Mouse (Mus musculus) frontal cortex, postnatal 14 days (tissue): ENCODE results near the gene Arid1b.

ENCODE experiments used
- DNase-seq, 2 experiments: peaks; one replicate each; pipeline ENCODE4 v3.0.0; 2022; ENCODE audit warnings: low spot score in 2 of 2

Gene Arid1b

DNA sequence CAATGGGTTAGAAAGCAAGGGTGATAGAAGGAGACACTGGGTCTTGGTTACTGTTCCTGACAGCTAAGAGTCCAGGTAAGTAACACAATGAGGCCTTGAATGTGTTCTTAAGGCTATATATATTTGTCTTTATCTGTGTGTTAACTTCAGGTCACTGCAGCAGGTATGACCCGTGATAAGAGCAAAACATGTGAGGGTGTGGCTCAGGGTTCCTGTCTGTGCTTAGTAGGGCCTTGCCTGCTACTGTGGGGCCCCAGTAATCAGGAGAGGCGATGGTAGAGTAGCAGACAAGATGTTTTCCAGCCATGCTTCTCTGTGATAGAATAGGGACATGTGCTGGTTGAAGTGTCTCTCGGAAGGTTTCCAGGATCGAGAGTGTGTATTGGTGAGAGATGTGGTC is 118.0 kb downstream of the Arid1b start:
- no peak for DNase-seq

DNA sequence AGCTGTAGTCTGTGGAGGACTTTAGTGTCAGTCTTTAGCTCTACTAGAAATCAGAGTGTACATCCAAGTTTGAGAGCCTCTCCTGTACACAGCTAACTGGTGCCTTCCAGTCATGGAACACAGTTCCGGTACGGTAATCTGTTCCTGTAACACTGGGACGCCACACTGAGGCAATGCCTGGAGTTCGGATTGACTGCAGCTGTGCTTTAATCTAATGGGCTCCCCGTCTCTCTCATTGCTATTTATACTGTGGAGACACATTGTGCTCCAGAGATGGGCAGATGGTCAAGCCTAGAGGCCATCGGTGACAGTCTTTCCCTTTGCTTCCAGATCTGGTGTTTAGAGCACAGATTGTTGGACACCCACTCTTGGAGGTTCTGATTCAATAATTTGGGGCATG is 121.8 kb downstream of the Arid1b start:
- DNase-seq = no peak

DNA sequence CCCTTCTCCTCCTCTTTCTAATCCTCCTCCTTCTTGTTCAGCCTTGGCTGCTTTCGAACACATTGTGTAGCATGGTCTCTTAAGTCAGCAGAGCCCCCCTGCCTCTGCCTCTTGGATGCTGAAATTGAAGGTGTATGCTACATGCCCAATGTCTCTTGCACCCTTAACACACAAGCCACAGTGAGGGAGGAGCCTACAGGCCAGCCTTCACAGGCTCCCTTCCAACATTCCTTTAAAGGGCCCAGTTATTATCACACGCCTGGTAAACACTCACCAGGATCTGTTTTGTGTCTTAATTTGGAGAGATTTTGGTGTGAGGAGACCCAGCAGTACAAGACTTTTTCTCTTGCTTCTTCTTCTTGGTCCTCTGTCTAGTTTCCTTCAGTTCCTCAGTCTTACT is 122.9 kb downstream of the Arid1b start:
- DNase-seq = no peak

DNA sequence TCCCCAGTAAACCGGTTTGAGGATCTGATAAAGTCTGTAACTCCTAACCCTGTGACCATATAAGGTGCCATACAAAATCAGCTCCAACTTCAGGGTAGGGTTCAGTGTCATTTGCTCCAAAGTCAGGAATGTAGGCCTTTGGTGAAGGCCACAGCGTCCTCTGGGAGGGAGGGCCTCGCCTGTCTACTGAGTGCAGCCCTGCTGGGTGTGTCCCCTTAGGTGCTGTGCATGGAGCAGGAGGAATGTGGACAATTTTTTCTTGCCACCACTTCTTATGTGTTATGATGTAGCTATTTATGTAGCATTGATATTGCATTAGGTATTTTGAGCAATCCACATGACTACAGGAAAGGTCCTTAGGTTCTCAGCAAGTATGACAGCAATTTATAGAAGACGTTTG is 124.0 kb downstream of the Arid1b start:
- DNase-seq = no peak

DNA sequence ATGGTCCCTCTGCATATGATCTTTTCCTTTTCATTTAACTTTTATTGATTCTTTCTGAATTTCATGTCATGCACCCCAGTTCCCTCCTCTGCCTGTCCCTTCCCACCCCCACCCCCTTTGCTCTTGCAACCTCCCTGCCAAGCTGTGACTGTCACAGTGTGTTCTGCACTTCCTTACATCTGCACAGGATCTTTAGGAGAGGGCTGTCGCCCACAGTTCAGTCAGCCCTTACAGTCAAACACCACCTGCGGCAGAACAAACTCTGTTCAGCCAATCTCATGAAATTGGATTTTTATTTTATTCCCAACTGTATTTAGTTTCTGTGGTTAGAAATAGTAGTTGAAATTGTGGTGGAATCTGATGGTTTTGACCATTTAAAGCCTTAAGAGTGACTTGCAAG is 130.5 kb downstream of the Arid1b start:
- DNase-seq = no peak

DNA sequence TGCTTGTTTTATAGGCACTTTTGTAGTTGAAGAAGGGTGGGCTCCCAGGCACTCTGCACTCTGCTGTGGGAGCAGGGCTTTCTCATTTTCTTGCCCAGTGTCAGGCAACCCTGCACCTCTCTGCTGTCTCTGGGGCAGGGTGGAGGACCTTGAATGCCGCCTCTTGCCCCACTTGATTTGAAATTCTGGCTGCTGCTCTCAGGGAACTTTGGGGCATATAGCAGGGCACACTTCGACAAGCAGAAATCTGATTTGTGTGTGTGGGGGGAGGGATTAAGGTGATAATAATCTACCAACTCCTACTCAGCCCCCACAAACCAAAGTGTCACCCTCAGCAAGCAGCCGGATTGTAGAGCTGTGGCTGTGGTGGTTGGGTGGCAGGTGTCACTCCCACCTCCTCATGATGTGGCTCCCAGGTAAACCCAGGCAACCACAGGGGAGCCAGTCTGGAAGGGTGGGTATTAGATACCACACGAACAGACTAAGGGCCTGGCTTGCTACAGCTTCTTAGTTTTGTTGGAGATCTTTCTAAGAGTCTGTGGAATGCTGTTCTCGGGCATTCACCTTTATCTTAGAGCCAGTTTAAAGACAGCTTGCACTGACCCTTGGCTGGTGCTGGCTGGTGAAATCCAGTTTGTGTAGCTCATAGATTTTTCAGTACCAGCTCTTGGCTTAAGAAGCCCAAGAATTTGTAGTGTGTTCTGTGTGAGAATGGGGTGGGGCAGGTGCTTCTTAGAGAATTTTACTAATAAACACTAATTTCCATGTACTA is 131.1 kb downstream of the Arid1b start:
- no peak for DNase-seq

DNA sequence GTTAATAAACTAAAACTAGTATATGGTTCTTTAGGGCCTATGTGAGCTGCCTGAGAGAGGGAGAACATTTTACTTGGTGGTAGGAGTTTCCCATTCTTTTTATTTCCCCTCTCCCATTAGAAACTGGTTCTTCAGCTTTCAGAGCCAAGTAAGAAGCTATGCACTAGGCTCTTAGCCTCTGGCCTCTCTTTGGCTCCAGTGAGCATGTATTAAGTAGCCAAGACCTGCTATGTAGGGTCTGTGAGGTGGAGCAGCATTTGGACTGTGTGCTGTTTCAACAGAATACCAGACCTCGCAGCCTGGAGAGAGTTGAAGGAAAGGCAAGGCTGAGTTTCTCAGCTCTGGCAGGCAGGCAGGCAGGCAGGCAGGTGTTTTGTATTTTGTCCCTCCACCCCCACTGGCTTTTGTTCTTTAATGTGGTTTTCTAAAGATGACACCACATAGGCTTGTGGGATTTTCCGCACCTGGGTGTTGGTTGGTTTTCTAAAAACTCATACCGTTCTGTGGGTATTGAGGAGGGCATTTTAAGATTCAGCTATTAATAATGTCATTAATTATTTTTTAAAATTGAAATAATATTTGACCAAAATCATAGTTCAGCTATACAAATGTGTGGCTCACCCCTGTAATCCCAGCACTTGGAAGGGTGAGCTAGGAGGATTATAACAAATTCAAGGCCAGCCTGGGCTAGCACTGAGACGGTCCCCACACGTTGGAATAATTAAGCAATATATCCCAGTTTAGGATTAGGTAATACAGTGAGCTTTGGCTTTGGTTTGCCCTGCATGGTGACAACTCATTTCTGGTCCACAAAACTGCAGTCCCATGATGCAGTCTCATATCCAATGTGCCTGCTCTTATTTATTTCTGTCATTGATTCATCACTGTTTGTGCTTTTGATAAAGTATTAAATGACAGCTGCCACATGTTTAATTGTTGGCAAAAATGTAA is 132.0 kb downstream of the Arid1b start:
- no peak for DNase-seq

DNA sequence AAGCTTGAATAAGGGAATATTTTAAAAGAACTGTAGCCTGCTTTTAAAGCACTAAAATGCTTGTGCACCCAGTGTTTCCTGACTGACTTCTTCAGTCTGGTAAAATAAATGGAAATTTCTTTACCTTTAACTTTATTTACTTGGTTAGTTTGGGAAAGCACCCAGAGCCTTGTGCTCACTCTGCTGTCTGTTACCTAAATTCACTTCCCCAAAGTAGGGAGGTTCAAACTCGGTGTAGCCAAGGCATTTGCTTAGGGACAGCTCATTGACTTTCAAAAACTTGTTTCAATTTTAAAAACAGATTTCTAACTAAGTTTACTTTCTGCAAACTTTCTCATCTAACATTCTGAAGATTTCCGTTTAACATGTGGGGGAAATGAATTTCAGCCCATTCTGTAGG is 135.5 kb downstream of the Arid1b start:
- DNase-seq = no peak

DNA sequence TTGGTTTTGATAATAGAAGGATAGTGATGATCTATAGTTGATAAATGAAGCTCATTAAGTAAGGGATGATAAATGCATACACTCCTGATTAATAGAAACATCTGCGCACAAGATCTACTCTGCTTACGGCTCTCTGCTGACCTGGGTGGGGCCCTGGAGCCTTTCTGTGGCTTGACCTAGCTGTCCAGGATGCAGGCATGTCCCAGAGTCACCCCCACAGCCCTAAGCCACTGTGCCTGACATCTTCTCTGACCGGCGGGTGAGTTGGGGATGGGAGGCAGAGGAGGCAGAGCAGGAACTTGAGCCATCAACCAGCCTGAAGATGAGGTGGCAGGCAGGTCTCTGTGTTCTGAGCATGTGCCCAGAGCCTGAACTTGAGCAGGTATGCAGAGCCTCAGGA is 136.0 kb downstream of the Arid1b start:
- no peak for DNase-seq

DNA sequence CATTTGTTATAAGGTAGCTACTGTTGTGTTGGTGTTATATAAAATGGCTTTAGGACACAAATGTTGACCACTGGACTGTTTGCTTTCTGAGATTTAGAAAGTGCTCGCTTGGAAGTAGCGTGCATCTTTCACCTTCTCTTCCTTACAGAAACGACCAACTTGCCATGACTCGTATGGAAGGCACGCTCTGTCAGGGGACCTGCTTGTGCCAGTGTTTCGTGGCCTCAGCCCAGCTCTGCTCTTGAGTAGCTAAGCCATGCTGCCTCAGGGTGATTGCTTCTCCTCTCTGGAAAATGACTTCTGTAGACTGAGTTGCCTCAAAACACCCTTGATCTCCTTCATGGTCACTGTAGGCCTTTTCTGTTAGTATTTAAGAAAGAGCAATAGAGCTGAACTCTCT is 137.6 kb downstream of the Arid1b start:
- no peak for DNase-seq

DNA sequence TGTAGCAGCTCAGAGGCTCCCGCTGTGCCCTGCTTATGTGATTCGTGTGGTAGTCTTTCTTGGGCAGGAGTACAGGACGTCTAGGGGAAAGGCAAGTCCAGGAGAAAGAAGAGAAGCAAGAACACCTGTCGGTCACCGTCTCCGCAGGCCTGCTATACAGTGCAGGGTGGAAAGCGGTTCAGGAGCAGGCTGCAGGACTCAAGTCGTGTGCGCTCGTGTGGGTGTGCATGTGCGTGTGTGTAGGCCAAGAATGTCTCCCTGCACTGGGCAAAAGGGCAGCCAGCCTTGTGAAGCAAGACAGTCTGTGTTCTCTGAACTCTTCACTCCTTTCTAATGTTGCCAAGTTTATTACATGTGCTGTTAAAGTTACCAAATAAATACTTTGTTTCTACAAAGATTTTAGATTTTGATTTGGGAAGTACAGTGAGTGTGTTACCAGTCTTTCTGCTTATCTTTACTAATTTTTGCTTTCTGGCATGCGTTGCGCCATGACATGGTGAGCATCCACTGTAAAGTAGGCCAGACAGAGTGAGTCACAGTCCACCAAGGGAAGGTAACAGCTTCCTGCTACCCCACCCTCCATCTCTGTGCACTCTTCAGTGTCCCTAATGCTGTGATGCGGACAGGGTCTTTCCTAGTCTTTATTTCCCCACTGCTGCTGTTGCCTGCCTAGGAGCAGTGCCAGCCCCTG is 138.3 kb downstream of the Arid1b start:
- DNase-seq = no peak

DNA sequence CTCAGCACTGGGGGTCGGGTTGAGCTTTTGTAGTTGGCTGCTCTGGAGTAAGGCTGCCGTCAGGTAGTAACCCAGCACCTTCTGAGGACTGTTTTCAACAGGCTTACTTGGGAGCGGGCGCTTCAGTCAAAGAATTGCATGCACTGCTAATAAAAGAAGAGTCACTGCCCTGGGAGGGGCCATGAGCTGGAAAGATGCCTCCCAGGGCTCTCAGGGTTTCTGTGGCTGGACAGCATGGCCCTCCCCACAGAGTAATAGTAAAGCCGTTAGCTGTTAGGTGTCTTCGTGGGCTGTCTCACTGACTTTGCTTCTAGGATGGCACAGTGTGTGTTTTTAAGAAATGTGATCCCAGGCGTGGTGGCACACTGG is 138.8 kb downstream of the Arid1b start:
- DNase-seq = no peak

DNA sequence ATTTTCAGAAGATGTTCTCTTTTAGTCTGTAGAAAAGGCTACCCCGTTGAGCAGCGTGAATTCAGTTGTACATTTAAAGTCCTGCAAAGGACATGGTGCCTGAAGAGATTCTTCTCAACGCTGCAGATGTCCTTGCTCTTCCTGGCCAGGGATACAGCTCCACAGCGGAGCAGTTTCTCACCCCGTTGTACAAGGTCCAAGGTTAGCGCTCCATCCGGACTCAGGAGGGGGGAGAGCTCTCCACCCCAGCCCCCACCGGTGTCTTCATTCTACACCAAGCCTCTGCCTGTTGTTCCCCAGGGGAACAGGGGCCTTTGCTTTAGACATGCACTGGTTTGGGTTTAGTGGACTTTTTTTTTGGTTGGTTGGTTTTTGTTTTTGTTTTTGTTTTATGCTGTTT is 139.7 kb downstream of the Arid1b start:
- DNase-seq = no peak

DNA sequence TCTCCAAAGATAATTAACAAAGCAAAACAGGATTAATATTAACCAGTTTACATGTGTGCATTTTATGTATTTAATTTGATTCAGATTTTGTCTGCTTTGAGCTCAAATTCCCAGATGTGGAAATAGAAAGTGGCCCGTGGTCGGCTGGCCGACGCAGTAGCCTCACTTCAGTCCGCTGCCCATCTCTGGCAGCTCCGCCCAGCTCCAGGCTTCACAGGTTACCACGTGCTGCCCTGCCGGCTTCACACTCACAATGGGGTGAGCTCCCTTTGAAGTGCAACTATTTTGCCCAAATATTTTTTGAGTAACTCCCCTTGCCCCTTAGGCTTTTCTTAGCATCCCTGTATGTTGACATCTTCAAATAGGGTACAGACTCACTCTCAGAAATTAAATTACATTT is 140.1 kb downstream of the Arid1b start:
- no peak for DNase-seq

DNA sequence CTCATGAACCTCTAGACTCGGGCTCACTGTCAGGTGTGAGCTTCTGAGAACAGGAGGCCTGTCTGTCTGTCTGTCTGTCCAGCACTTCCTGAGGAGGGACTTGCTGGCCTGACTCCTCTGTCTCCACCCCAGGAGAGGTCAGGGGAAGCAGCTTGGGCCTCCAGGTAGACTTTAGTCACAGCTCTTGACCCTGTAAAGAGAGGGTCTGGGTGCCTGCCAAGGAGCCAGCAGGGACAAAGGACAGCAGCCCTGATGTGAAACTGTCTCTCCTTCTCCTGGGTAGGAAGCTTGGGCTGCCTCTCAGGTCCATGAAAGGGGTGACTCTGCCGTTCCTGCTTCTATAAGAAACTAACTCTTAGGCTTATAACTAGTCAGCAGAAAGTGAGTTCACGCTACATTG is 143.8 kb downstream of the Arid1b start:
- DNase-seq = no peak

DNA sequence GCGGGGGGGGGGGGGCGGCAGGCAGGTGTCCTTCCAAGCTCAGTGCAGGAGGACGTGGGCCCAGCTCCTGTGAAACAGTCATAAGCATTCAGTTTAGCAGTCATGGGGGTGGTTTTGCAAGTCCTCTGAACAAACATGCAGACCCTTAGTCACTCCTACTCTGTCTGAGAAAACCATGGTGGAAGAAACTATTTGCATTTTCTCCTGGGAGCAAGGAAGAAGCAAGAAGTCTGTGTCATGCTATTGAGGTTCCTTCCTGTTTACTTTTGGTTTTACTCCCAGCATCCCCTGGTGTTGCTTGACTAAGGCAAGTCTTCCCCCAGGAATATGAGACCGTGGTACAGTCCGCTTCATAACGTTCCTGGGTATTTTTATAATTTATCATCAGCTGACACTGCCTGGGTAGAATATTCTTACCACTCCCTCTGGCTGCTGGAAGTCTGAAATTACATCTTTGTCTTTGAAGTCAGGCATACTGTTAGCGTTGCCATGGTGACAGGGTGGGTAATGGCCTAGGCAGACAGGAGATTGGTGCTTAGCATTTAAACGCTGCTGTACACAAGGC is 144.6 kb downstream of the Arid1b start:
- DNase-seq = peak; percentile 64 to 70

DNA sequence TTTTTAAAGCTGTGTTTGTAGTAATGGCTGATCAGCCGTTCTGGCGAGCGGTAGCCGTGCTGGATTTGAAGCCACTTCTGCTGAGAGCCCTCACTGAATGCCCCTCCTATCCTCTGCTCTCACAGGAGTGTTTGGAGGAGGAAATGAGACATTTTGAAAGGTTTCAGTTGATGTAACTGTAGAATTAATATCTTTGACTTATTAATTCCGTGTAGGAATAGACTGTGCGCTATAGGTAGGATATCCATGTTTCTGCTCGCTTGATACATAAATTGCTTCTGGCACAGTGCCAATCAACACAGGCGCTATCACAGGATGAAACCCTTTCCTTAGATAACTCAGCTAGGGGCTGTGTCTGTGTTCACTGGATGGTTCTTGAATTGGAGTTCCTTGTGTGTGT is 145.4 kb downstream of the Arid1b start:
- no peak for DNase-seq

DNA sequence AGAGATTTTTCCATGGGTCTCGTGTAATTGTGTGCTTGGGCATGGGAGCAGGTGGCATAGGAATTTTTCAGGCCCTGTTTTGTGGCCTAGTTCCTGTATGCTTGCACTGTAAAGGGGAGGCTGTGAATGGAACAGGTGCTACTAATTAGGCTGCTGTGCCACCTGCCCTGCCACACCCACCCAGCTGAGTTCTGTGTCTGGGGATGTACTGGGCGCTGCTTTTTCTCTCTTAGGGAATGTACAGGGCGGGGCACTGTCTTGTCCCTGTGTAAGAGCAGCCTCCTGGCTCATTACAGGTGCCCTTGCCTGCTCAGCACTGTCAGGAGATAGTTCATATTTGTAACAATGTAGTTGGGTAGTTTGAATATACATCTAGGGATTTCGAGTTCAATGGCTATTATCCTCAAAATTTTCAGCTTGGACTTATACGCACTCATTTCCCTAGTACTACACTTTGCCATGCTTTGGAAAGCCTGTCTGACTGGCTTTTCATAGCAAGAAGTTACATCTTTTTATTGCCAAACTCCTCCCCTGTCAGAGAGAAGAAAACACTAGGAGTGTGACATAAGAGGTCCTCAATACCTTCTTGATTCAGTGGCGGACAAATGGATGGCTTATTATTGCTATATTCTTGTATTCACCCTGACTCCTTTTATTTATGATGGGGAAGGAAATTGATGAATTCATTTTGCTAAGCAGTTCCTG is 149.8 kb downstream of the Arid1b start:
- no peak for DNase-seq

DNA sequence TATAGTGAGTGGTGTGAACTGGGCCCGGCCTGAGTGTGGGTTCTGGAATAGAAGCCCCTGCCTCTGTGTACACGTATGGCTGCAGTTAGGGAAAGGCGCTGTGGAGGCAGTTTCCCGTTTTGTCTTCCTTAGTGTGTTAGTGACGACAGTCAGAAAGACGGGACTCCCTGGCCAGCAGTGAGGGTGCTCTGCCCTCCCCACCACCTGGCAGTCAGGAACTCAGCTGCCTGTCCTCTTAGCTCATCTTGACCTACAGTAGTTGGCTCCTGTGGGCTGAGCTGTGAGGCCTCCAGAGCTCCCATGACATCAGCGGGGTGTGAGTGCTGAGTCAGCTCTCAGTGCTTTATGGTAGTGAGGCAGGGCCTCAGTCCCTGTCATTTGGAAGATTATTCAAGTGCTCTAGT is 156.5 kb downstream of the Arid1b start:
- DNase-seq = no peak

DNA sequence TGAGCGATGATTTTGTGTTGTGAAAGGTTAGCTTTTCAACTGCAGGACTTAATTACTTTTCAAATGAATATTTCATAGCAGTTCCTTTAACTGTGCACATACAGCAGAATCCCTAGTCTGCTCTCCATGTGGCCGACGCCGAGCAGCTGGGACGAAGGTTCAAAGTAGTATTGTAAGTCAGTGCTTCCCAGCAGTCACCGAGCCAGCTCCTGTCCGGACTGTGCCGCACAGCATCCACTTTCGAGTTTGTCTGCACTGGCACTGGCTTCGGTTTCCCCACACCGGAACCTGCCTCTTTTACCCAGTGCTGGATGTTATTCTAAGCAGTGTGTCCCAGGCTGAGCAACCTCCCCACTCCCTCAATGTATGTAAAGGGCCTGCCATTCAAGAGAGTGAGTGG is 157.7 kb downstream of the Arid1b start:
- DNase-seq = no peak

DNA sequence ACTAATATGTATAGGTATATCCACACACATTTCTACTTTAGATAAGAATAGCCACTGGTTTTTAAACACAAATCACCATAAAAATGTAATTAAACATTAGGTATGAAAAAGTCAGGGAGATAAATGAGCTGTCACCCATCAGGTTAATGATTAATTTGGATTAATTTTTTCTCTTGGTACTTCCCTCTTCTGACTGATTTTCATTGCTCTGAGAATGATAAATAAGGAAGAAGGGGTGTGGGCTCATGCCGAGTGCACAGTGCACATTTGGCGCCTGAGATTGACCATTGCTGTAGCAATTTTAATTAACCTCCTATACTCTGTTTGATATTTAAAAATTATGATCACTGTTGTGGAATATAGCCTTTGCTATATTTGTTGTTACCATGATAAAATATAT is 159.3 kb downstream of the Arid1b start:
- no peak for DNase-seq

DNA sequence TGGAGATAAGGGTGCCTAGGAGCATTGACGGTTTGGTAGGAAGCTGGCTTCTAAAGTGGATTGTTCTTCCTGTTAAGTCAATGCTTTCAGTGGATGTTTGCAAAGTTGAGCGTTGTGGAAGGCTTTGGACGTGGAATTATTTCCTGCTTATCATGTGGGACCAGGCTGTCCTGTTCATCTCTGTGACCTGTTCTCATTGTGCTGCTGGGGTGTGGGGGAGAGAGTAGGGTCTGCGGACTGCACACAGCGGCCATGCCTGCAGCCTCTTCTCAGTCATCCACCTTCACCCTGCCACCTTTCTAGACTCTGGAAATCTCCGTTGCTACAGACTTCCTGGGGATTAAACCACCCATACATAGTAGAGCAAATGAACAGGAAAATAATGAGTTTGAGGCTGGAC is 160.2 kb downstream of the Arid1b start:
- no peak for DNase-seq
